Mouse (Mus musculus) A20 (cell line): ENCODE data around the gene Pcnx2.

Experiments used
- DNase-seq: peaks from one replicate; pipeline ENCODE4 v3.0.0-alpha.2; 2011; ENCODE audit warnings: low read depth, low spot score

Pcnx2 gene

DNA sequence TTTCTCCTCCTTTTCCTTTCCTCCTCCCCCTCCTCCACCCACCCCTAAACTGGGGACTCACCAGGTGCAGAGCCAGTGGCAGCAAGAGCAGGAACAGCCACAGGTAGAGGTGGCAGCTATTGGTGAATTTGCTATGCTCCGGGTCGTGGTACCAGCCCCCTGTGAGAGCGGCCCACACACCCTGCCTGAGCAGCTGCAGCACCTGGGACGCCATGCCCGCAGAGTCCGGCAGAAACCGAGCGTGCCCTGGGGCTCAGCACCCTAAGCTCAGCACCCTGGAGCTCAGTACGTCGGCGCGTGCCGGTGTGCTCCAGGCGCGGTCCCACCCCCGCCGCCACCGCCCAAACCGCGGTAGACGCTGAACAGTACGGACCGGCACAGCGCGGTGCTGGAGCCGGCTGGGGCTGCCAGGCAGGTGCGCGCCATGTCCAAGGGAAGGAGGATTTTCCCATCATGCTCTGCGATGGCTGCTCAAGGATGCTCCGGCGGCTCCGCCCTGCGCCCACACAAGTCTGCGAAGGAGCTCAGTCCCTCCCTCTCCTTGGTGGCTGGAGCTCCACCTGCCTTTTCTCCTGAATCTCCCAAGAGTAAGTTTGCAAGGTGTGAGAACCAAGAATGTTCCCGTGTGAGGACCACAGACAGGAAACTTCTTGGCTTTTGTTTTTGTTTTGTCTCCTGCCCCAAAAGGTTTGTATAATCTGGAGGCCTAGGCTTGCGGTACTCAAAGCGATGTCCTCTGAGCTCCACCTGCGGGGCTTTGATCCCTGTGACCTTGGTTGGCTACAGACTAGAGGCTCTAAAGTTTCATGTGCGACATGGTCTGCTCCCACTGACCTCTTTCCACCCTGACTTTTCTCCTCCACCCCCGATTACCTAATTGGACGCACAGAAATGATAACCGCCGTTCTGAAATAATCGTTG lies at the start of gene Pcnx2:
TSS of gene Pcnx2 (minus strand) at position 450 of the 921 bp plus-strand sequence.
- no peak for DNase-seq

DNA sequence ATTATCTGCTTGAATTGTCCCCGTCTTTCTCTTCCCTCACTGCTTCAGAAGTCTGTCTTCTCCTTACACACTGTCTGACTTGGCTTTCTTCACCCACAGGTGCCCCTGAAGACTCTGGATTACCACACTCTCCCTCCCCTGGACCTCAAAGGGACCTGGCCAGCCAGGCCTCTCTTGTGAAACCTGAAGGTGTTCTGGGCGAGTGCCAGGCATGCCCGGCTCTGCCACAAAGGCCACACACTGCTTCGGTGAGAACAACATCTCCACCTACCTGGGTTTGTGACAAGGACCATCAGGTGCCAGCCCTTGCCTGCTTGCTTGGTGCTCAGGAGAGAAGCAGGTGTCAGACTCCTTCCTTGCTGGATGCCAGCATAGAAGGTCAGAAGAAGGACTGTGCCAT lies 46.4 kb upstream of the Pcnx2 start:
- DNase-seq: no peak

- DNase-seq: peak; percentile 73
These were observed 37.5 kb upstream of the Pcnx2 start for GRCm38 (mm10) chr8:125935649-125936048.

- DNase-seq: no peak
These were observed 33.7 kb upstream of the Pcnx2 start for GRCm38 (mm10) chr8:125931822-125932221.

DNA sequence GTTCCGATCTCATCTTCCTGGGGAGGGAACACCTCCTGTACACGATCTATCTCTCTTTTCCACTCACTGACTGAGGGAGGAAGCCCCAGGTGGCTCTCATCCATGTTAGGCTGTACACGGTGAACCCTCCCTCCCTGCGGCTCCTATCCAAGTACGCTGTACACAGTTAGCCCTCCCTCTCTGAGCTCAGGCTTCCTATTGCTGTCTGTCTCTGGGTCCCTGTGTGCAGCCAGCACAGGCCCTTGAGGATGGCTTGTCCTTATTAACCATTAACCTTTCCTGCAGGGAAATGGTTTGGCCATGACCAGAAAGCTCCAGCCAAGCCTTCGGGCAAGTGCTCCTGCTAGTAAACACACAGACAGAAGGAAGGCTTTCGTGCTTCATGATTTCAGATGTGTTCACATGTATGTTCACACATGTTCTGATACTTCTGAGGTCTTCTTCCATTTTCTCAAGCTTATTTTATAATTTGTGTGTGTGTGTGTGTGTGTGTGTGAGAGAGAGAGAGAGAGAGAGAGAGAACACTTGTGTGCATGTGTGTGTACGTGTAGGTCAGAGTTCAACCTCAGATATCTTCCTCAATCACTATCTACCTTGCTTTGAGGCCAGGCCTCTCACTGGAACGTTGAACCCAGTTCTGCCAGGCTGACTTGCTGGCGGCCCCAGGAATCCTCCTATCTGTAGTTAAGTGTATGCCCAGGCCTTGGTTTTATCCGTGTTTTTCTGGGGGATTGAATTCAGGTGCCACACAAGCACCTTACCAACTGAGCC lies 32.3 kb upstream of the Pcnx2 start:
- DNase-seq: no peak

- DNase-seq: no peak
These were observed 28.5 kb upstream of the Pcnx2 start for GRCm38 (mm10) chr8:125926636-125927035.

DNA sequence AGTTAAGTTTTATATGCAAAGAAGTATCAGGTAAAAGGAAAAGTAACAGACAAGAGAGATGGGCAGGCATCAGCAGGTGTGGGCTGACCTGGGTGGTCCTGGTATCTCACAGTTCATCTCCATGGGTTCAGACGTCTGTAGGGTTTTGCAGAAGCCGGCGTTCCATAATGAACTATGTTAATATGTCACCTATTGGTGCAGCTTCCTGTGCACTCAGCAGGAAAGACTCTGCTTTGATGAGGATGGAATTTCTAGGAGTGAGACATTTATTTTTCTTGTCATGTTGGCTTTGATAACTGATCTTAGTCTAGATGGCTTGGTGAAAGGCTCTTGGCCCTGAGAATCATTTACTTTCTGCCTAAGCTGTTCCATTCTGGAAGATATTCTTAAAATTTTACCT lies 24.2 kb upstream of the Pcnx2 start:
- no peak for DNase-seq

DNA sequence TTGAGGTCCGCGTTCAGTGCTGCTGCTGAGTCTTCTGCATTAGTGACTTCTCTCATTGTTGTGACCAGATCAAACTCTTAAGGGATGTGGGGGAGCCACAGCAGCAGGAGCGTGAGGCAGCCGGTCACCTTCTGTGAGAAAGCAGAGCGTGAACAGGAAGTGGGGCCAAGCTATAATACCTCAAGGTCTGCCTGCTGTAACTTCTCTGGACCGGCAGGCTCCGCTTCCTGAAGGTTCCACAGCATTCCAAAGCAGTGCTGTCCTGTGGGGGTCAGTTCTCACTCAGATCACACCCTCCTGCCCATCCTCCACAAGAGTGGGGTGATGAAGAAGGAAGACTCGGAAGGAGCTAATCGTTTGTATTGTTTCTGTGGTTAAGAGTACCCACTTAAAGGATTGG lies 22.6 kb upstream of the Pcnx2 start:
- DNase-seq: no peak

GRCm38 (mm10) chr8:125920281-125920680 lies 22.2 kb upstream of the Pcnx2 start:
- no peak for DNase-seq

DNA sequence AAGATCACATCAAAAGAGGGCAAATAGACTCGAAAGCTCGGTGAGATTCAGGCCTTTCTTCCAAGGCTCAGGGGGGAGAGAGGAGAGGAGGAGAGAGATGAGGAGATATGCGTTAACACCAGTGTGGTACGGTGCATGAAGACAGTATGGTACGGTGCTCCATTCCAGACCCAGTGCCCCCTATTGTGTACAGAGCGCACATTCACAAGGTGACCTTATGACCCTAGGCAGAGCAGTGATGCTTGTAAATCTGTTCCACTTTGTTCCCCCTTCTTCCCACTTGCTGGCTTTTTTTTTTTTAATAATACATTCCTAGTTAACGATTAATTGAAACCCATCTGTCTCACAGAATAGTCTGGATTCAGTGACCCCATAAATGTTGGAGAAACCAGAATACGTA lies 21.4 kb upstream of the Pcnx2 start:
- DNase-seq: no peak

- no peak for DNase-seq
These were observed 20.6 kb upstream of the Pcnx2 start for GRCm38 (mm10) chr8:125918719-125919118.

- DNase-seq: no peak
These were observed 18.9 kb upstream of the Pcnx2 start for GRCm38 (mm10) chr8:125917013-125917412.

GRCm38 (mm10) chr8:125914386-125914785 lies 16.3 kb upstream of the Pcnx2 start:
- no peak for DNase-seq

DNA sequence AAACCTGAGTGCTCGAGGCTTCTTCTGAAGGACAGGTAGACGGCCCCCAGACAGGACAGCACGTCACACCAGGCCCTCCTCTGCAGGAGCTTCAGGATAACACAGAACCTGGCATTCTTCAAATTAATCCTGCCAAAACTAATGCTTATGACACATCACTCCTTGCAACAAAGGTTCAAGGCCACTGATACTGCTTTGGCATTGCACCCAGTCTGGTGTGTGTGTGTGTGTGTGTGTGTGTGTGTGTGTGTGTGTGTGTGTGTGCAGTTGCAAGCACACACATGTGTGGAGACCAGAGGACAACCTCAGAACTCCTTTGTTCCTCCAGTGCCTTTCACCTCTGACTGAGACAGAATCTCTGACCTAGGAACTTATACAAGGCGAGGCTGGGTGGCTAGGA lies 15.1 kb upstream of the Pcnx2 start:
- no peak for DNase-seq

- no peak for DNase-seq
These were observed 13.1 kb upstream of the Pcnx2 start for GRCm38 (mm10) chr8:125911229-125911580.

DNA sequence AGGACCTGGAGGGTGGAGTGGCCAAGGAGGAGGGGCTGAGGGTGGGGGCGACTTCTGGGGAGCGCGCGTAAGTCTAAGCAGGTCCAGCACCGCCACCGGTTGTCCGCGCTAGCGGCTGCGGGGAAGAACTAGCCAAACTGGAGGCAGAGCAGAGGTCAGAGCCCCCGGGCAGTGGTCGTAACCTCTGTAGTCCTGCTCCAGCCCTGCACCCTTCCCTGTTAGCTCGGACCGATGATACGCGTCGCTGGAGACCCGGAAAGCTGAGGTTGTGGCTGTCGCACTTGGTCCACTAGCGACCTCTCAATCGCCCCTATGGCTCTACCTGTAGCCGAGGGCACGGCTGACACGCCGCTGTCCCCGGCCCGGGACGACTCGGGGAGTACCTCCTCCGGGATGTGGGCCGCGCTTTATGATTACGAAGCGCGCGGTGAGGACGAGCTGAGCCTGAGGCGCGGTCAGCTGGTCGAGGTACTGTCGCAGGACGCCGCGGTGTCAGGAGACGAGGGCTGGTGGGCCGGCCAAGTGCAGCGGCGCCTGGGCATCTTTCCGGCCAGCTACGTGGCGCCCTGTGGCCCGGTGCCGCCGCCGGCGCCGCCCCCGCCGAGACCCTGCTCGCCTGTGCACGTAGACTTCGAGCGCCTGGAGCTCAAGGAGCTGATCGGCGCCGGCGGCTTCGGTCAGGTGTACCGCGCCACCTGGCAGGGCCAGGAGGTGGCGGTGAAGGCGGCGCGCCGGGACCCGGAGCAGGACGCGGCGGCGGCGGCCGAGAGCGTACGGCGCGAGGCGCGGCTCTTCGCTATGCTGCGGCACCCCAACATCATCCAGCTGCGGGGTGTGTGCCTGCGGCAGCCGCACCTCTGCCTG lies 12.5 kb upstream of the Pcnx2 start, which contains the start of gene Map3k21:
TSS of gene Map3k21 (plus strand) at position 86 of the 864 bp plus-strand sequence.
- DNase-seq: no peak

DNA sequence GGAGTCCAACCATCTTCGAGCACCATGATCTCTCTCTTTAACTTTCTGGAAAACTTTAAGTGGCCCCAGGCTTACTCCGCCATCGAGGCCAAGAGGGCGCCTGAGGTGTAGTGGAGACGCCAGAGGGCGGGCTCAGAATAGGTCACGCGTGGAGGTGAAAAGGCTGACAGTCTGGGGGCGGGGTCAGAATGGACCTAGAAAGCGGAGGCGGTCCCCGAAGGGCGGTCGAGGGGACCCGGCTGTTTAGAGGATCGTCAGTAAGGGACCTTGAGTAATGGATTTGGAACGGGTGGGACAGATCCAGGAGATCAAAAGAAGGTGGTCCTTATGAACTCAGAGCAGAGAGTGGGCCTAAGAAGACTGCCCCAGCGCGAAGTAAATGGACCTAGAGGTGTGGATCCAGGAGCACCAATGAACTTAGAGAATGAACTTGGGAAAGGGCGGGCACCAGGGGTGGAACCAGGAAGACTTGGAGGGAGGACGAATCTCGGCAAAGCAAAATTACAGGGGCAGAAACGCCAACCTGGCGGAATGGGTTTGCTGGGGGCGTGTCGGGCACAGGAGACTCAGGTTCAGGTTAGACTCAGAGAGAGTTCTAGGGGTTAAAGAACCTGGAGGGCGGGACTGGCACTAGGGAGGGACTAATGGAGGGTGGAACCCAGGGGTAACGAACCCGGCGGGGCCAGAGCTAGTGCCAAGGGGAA lies 11.7 kb upstream of the Pcnx2 start:
- DNase-seq: no peak

GRCm38 (mm10) chr8:125907311-125907710 lies 9.2 kb upstream of the Pcnx2 start:
- DNase-seq: no peak

- DNase-seq: no peak
These were observed 7.2 kb upstream of the Pcnx2 start for GRCm38 (mm10) chr8:125905341-125905740.

- DNase-seq: no peak
These were observed 4.4 kb upstream of the Pcnx2 start for GRCm38 (mm10) chr8:125902521-125902920.

DNA sequence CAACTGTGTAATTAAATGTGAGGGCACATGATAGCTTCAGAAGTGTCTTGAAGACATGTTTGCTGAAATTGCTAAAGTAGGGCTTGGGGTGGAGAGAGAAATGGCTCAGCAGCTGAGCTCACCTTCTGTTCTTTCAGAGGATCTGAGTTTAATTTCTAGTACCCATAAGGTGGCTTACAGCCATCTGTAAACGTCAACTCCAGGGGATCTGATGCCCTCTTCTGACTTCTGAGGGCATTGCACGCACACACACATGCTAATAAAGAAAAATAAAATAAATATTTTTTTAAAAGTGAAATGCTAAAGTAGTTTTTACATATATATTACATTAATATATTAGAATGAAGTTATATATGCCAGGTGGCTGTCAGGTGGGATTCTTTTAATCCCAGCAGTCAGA lies 3.0 kb upstream of the Pcnx2 start:
- peak; percentile 19 for DNase-seq
